Mouse (Mus musculus): ENCODE data around the gene Pygo1. TPM values are rescaled to one million over a fixed set of nuclear protein-coding genes. Genes with fewer than 3 reads are reported as not detected.
A peak's percentile ranks its signal among the peaks of the same experiment; 100 is the strongest.

Pygo1 gene
- polyA plus RNA-seq, 1 experiment: 0.38 TPM

GRCm38 (mm10) chr9:72902611-72903010, 22.8 kb upstream of the Pygo1 start:
- Histone ChIP-seq H3K36me3 (ENCODE audit: control insufficient read depth, insufficient read depth, low read length) (no peaks in the 10 kb centered on the region), H3K4me1 (ENCODE audit: control insufficient read depth, insufficient read depth, low read length) (no peaks in the 10 kb centered on the region), H3K4me3 (ENCODE audit: insufficient read depth, low read depth, low read length) (no peak overlapping the region), H3K27ac (ENCODE audit: insufficient read depth, low read depth, low read length) (no peak overlapping the region), H3K27me3 (replicated peaks; ENCODE audit: control insufficient read depth, insufficient read depth, low read length) (no peaks in the 10 kb centered on the region)
- TF ChIP-seq POLR2A (IDR thresholded peaks at IDR 0.05; ENCODE audit: low read depth, low read length): no peak
- TF ChIP-seq CTCF (conservative IDR thresholded peaks at IDR 0.05; ENCODE audit: insufficient read depth, insufficient read length, low read depth, low read length): no peak
- WGBS: 92% methylated on average over 5 of the region's 5 CpGs
- no peak for DNase-seq

GRCm38 (mm10) chr9:72906693-72907103, 18.7 kb upstream of the Pygo1 start:
- Histone ChIP-seq H3K27ac (ENCODE audit: insufficient read depth, low read depth, low read length) (no peak overlapping the region), H3K27me3 (replicated peaks; ENCODE audit: control insufficient read depth, insufficient read depth, low read length) (no peaks in the 10 kb centered on the region), H3K4me1 (ENCODE audit: control insufficient read depth, insufficient read depth, low read length) (no peaks in the 10 kb centered on the region), H3K36me3 (ENCODE audit: control insufficient read depth, insufficient read depth, low read length) (no peaks in the 10 kb centered on the region), H3K4me3 (ENCODE audit: insufficient read depth, low read depth, low read length) (no peak overlapping the region)
- DNase-seq: no peak
- WGBS: 61% methylated on average over 6 of the region's 6 CpGs
- TF ChIP-seq POLR2A (IDR thresholded peaks at IDR 0.05; ENCODE audit: low read depth, low read length): no peak
- TF ChIP-seq CTCF (conservative IDR thresholded peaks at IDR 0.05; ENCODE audit: insufficient read depth, insufficient read length, low read depth, low read length): no peak

- Histone ChIP-seq H3K4me3 (ENCODE audit: insufficient read depth, low read depth, low read length) (no peak overlapping the region), H3K4me1 (ENCODE audit: control insufficient read depth, insufficient read depth, low read length) (no peaks in the 10 kb centered on the region), H3K27ac (ENCODE audit: insufficient read depth, low read depth, low read length) (no peak overlapping the region), H3K27me3 (replicated peaks; ENCODE audit: control insufficient read depth, insufficient read depth, low read length) (no peaks in the 10 kb centered on the region), H3K36me3 (ENCODE audit: control insufficient read depth, insufficient read depth, low read length) (no peaks in the 10 kb centered on the region)
- no peak for DNase-seq
- WGBS: 92% methylated on average over 2 of the region's 2 CpGs
- no peak for TF ChIP-seq POLR2A (IDR thresholded peaks at IDR 0.05; ENCODE audit: low read depth, low read length)
- no peak for TF ChIP-seq CTCF (conservative IDR thresholded peaks at IDR 0.05; ENCODE audit: insufficient read depth, insufficient read length, low read depth, low read length)
Observed at GRCm38 (mm10) chr9:72911381-72911780, 14.1 kb upstream of the Pygo1 start.

DNA sequence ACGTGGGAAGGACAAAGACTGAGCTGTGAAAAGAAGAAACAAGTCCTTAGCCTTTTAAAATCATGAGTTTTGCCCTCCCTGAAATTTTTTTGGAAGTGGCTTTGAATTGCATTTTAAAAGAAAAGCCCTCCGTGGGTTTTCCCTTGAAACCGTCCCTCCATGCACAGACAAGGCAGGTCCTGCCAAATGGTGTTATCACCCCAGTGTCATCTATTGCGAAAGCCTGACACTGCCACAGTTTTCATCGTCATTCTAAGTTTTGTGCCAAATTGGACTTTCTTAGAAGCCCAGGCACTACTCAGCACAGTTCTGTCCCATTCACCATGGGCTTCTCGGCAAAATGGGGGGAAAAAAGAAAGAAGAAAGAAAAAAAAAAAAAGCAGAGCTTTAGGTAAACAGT, 11.9 kb upstream of the Pygo1 start:
- H3K36me3 ChIP-seq (ENCODE audit: control insufficient read depth, insufficient read depth, low read length): no peaks in the 10 kb centered on the region
- no peak for TF ChIP-seq POLR2A (IDR thresholded peaks at IDR 0.05; ENCODE audit: low read depth, low read length)
- TF ChIP-seq CTCF (conservative IDR thresholded peaks at IDR 0.05; ENCODE audit: insufficient read depth, insufficient read length, low read depth, low read length): no peak
- 46% methylated on average over 6 of the region's 6 CpGs for WGBS

GRCm38 (mm10) chr9:72915728-72916127, 9.7 kb upstream of the Pygo1 start:
- H3K27me3 ChIP-seq (replicated peaks; ENCODE audit: control insufficient read depth, insufficient read depth, low read length): no peaks in the 10 kb centered on the region
- H3K36me3 ChIP-seq (ENCODE audit: control insufficient read depth, insufficient read depth, low read length): no peaks in the 10 kb centered on the region
- H3K4me1 ChIP-seq (ENCODE audit: control insufficient read depth, insufficient read depth, low read length): no peaks in the 10 kb centered on the region
- no peak overlapping the region for H3K27ac ChIP-seq (ENCODE audit: insufficient read depth, low read depth, low read length)
- DNase-seq: no peak
- 69% methylated on average over 7 of the region's 7 CpGs for WGBS
- no peak overlapping the region for H3K4me3 ChIP-seq (ENCODE audit: insufficient read depth, low read depth, low read length)
- TF ChIP-seq POLR2A (IDR thresholded peaks at IDR 0.05; ENCODE audit: low read depth, low read length): no peak

More for the DNA sequence above, 11.9 kb upstream of the Pygo1 start:
- H3K4me3 ChIP-seq (ENCODE audit: insufficient read depth, low read depth, low read length): no peak overlapping the region
- no peaks in the 10 kb centered on the region for H3K4me1 ChIP-seq (ENCODE audit: control insufficient read depth, insufficient read depth, low read length)
- H3K27ac ChIP-seq (ENCODE audit: insufficient read depth, low read depth, low read length): no peak overlapping the region
- H3K27me3 ChIP-seq (replicated peaks; ENCODE audit: control insufficient read depth, insufficient read depth, low read length): no peaks in the 10 kb centered on the region
- no peak for DNase-seq

- no peak for DNase-seq
- WGBS: 87% methylated on average over 3 of the region's 3 CpGs
- Histone ChIP-seq H3K27ac (ENCODE audit: insufficient read depth, low read depth, low read length) (no peak overlapping the region), H3K36me3 (ENCODE audit: control insufficient read depth, insufficient read depth, low read length) (no peaks in the 10 kb centered on the region), H3K4me1 (ENCODE audit: control insufficient read depth, insufficient read depth, low read length) (no peaks in the 10 kb centered on the region), H3K27me3 (replicated peaks; ENCODE audit: control insufficient read depth, insufficient read depth, low read length) (0 out of 2 replicates have a peak, but pooled peaks cover 6% of the 10 kb centered on the region), H3K4me3 (ENCODE audit: insufficient read depth, low read depth, low read length) (no peak overlapping the region)
- TF ChIP-seq POLR2A (IDR thresholded peaks at IDR 0.05; ENCODE audit: low read depth, low read length) (no peak), CTCF (conservative IDR thresholded peaks at IDR 0.05; ENCODE audit: insufficient read depth, insufficient read length, low read depth, low read length) (no peak)
Observed at GRCm38 (mm10) chr9:72923068-72923467, 2.4 kb upstream of the Pygo1 start.

- Histone ChIP-seq H3K4me3 (ENCODE audit: insufficient read depth, low read depth, low read length) (peak overlapping the region; percentile 66), H3K27ac (ENCODE audit: insufficient read depth, low read depth, low read length) (no peak overlapping the region), H3K27me3 (replicated peaks; ENCODE audit: control insufficient read depth, insufficient read depth, low read length) (0 out of 2 replicates have a peak, but pooled peaks cover 6% of the 10 kb centered on the region), H3K4me1 (ENCODE audit: control insufficient read depth, insufficient read depth, low read length) (no peaks in the 10 kb centered on the region), H3K36me3 (ENCODE audit: control insufficient read depth, insufficient read depth, low read length) (no peaks in the 10 kb centered on the region)
- no peak for TF ChIP-seq POLR2A (IDR thresholded peaks at IDR 0.05; ENCODE audit: low read depth, low read length)
- no peak for TF ChIP-seq CTCF (conservative IDR thresholded peaks at IDR 0.05; ENCODE audit: insufficient read depth, insufficient read length, low read depth, low read length)
- 5% methylated on average over 20 of the region's 20 CpGs for WGBS
- no peak for DNase-seq
Observed at GRCm38 (mm10) chr9:72925935-72926258, 452 bp downstream of the Pygo1 start.

Measured in kidney, adult 2 months (tissue).